Mouse (Mus musculus): ENCODE results near the gene Zfp654. TPM values are rescaled to one million over a fixed set of nuclear protein-coding genes. Genes with fewer than 3 reads are reported as not detected.
A peak's percentile ranks its signal among the peaks of the same experiment; 100 is the strongest.

Zfp654 gene
- polyA plus RNA-seq, 1 experiment from 2014 or later, result 8.9 TPM

DNA sequence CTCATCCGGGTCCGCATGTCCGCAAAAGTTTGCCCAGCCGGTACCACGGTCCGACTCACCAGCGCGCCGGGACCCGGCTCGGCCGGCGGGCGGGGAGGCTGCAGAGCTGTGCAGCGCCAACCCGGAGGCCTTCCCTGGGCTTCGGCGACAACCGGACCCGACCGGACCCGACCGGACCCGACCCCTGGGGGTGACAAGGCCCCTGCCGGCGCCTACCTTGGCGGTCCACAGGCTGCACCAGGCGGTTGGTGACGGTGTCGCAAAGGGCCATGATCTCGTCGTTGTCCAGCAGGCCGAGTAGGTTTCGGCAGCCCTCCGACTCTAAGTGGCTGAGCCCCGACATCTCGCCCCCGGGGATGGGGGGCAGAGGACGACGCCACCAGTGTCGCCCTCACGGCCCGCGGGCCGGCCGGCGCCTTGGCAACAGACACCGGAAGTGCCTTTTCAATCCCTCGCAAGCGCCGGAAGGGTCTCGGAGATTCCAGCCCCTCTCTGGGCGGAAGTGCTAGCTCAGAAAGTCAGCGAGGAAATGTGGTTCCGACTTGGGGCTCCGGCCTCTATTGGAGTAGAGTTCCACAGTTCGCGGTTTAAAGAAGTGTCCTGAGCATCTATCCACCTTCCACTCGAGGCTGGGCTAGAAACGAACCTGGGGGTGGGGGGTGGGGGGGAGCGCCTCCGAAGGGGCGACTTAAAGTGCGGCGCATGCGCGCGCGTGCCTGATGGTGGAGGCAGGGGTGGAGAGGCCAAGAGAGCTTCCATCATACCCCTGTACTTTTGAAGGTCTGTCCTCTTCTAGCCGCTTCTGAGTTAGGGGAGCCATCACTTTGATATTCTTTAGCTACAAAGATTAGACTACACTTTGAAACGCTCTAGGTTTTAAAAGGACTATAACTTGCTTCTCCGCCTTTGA is 80.7 kb downstream of the Zfp654 start, which contains the start of gene 4930453N24Rik:
Gene 4930453N24Rik, minus strand, starts transcription at position 641 of the 910 bp plus-strand sequence.
- H3K9ac ChIP-seq (ENCODE audit: low read length), result peak within 1 kb of the TSS; percentile 82
- H3K9me3 ChIP-seq (ENCODE audit: control insufficient read depth, low read length), result no peaks in the 10 kb centered on the region
- peak within 1 kb of the TSS; percentile 74 for H3K27ac ChIP-seq (ENCODE audit: low read depth, low read length)
- 2% methylated on average over 72 of the region's 72 CpGs for WGBS
- DNase-seq (ENCODE audit: low spot score), result peak; percentile 91
- peak; percentile 95 for ATAC-seq (replicated peaks; ENCODE audit: low FRiP score)
- no peaks in the 10 kb centered on the region for H3K27me3 ChIP-seq (ENCODE audit: control insufficient read depth, insufficient read depth, low read length)
- peaks cover 2% of the 10 kb centered on the region; the same call in 1 of the 2 replicates for H3K36me3 ChIP-seq (ENCODE audit: control insufficient read depth, insufficient read depth, low read length)
- H3K4me2 ChIP-seq (ENCODE audit: low read depth, low read length, severe bottlenecking), result peak within 1 kb of the TSS; percentile 46
- H3K4me1 ChIP-seq (replicated peaks; ENCODE audit: control insufficient read depth, insufficient read depth, low read length), result 0 out of 2 replicates have a peak, but pooled peaks cover 2% of the 10 kb centered on the region
- H3K4me3 ChIP-seq (ENCODE audit: low read depth, low read length), result peak within 1 kb of the TSS; percentile 81

DNA sequence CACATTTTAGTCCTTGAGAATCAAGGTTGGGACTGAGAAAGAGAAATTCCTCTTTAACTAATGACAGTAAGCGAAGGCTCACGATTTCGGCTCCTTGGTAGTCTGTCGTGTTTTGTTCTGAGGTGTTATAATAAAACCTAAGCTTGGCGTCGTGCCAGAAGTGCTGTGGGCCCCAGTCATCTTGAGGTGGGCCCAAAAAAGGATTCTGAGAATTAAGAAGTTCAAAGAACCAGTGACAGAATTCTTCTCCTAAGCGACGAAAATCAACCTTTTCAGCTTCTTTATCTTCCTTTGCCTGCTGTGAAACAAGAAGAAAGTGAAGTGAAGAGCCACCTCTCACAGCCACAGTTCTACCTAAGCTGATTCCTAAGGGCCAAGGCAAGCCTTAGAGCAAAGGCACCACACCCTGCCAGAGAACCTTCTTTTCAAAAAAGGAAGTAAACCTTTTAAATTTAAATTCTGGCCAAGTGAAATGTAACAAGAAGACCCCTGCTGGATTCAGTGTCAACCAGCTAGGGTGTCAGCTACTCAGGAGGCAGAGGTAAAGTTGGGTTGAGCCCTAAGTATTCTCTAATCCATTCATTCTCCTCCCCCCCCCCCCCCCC is 84.7 kb downstream of the Zfp654 start:
- H3K4me3 ChIP-seq (ENCODE audit: low read depth, low read length), result no peak overlapping the region
- H3K4me1 ChIP-seq (replicated peaks; ENCODE audit: control insufficient read depth, insufficient read depth, low read length), result 0 out of 2 replicates have a peak, but pooled peaks cover 2% of the 10 kb centered on the region
- DNase-seq (ENCODE audit: low spot score) (no peak), ATAC-seq (replicated peaks; ENCODE audit: low FRiP score) (no peak)
- no peak overlapping the region for H3K27ac ChIP-seq (ENCODE audit: low read depth, low read length)
- H3K27me3 ChIP-seq (ENCODE audit: control insufficient read depth, insufficient read depth, low read length), result no peaks in the 10 kb centered on the region
- peaks cover 7% of the 10 kb centered on the region; the same call in 1 of the 2 replicates for H3K9me3 ChIP-seq (ENCODE audit: control insufficient read depth, low read length)
- H3K36me3 ChIP-seq (ENCODE audit: control insufficient read depth, insufficient read depth, low read length), result peaks cover 16% of the 10 kb centered on the region
- H3K9ac ChIP-seq (ENCODE audit: low read length), result no peak overlapping the region
- WGBS, result 94% methylated on average over 8 of the region's 8 CpGs
- no peak overlapping the region for H3K4me2 ChIP-seq (ENCODE audit: low read depth, low read length, severe bottlenecking)

DNA sequence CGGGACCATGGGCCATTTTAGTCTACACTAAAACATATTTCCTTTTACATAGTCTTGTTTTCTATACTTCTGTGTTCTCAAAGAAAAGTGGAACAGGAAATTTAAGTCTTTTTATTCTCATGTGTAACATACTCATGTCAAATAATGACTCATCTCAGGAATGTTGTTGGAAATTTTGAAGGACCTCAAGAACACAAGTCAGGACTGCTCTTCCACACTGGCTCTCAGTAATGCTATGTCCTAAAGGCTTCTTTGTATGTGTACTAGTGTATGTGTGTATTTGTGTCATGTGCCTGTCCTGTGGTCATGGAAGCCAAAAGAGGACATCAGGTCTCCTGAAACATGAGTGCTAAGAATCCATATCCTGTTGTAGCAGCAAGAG is 92.2 kb downstream of the Zfp654 start:
- Histone ChIP-seq H3K4me3 (ENCODE audit: low read depth, low read length) (no peak overlapping the region), H3K27me3 (ENCODE audit: control insufficient read depth, insufficient read depth, low read length) (no peaks in the 10 kb centered on the region), H3K9me3 (ENCODE audit: control insufficient read depth, low read length) (peaks cover 7% of the 10 kb centered on the region; the same call in 1 of the 2 replicates), H3K4me1 (replicated peaks; ENCODE audit: control insufficient read depth, insufficient read depth, low read length) (no peaks in the 10 kb centered on the region), H3K9ac (ENCODE audit: low read length) (no peak overlapping the region), H3K36me3 (ENCODE audit: control insufficient read depth, insufficient read depth, low read length) (peaks cover 11% of the 10 kb centered on the region), H3K27ac (ENCODE audit: low read depth, low read length) (no peak overlapping the region), H3K4me2 (ENCODE audit: low read depth, low read length, severe bottlenecking) (no peak overlapping the region)
- WGBS, result 98% methylated on average over 1 of the region's 1 CpGs
- DNase-seq (ENCODE audit: low spot score) (no peak), ATAC-seq (replicated peaks; ENCODE audit: low FRiP score) (no peak)

DNA sequence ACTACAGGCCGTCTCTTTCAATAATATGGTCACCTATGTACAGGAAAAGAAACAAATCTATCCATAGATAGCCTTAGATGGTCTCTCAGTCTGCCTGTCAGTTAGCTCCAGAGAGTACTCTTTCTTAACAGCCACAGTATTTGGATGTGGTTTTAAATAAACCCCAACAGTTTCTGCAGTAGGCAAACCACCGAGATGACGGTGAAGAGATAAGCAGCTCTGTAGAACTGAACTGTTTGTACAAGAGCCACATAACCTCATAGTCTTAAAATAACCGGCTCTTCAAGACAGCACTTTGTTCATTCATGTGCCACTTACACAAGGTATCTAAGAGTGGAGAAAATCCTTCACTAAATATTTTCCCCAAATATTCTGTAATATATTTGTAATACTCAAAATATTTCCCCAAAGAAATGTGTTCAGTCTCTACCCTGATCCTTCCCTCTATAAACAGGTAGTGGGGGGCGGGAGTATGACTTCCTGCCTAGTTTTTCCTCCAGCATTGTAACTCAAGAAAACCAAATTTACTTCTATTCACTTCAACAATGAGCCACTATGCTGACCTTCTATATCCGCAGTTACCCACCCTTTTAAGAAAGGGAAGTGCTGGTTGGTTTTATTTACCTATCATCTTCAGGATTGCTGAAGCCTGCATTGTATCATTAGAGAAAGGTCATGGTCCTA is 92.7 kb downstream of the Zfp654 start:
- ATAC-seq (replicated peaks; ENCODE audit: low FRiP score), result no peak
- H3K4me2 ChIP-seq (ENCODE audit: low read depth, low read length, severe bottlenecking), result no peak overlapping the region
- H3K4me3 ChIP-seq (ENCODE audit: low read depth, low read length), result no peak overlapping the region
- no peaks in the 10 kb centered on the region for H3K4me1 ChIP-seq (replicated peaks; ENCODE audit: control insufficient read depth, insufficient read depth, low read length)
- peaks cover 7% of the 10 kb centered on the region; the same call in 1 of the 2 replicates for H3K9me3 ChIP-seq (ENCODE audit: control insufficient read depth, low read length)
- no peak overlapping the region for H3K9ac ChIP-seq (ENCODE audit: low read length)
- no peak overlapping the region for H3K27ac ChIP-seq (ENCODE audit: low read depth, low read length)
- 86% methylated on average over 6 of the region's 6 CpGs for WGBS
- DNase-seq (ENCODE audit: low spot score), result no peak
- no peaks in the 10 kb centered on the region for H3K27me3 ChIP-seq (ENCODE audit: control insufficient read depth, insufficient read depth, low read length)
- H3K36me3 ChIP-seq (ENCODE audit: control insufficient read depth, insufficient read depth, low read length), result peaks cover 10% of the 10 kb centered on the region

GRCm38 (mm10) chr16:64757666-64758400 is 93.6 kb downstream of the Zfp654 start:
- H3K9ac ChIP-seq (ENCODE audit: low read length), result no peak overlapping the region
- no peak for DNase-seq (ENCODE audit: low spot score)
- H3K9me3 ChIP-seq (ENCODE audit: control insufficient read depth, low read length), result peaks cover under 1% of the 10 kb centered on the region; the same call in 1 of the 2 replicates
- H3K27me3 ChIP-seq (ENCODE audit: control insufficient read depth, insufficient read depth, low read length), result no peaks in the 10 kb centered on the region
- 87% methylated on average over 7 of the region's 7 CpGs for WGBS
- no peak overlapping the region for H3K4me2 ChIP-seq (ENCODE audit: low read depth, low read length, severe bottlenecking)
- no peak for ATAC-seq (replicated peaks; ENCODE audit: low FRiP score)
- no peaks in the 10 kb centered on the region for H3K4me1 ChIP-seq (replicated peaks; ENCODE audit: control insufficient read depth, insufficient read depth, low read length)
- no peak overlapping the region for H3K27ac ChIP-seq (ENCODE audit: low read depth, low read length)
- H3K36me3 ChIP-seq (ENCODE audit: control insufficient read depth, insufficient read depth, low read length), result peaks cover 1% of the 10 kb centered on the region
- no peak overlapping the region for H3K4me3 ChIP-seq (ENCODE audit: low read depth, low read length)

DNA sequence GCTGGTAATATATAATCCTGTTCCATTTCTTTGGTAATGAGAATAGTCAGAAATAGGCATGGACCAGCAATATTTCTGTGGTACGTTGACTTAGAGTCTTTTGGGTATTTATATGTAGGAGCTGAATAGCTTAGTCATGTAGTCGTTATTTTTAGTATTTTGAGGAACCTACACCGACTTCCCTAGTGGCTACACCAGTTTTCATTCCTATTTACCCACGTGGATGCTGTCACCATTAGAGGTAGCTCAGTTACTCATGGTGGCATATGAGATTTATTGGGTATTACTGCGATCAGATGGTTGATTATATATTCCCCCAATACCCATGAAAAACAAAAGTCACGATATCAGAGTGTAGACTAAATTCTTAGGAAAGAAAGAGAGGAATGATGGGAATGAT is 95.1 kb downstream of the Zfp654 start:
- Histone ChIP-seq H3K4me3 (ENCODE audit: low read depth, low read length) (no peak overlapping the region), H3K36me3 (ENCODE audit: control insufficient read depth, insufficient read depth, low read length) (no peaks in the 10 kb centered on the region), H3K9me3 (ENCODE audit: control insufficient read depth, low read length) (no peaks in the 10 kb centered on the region), H3K9ac (ENCODE audit: low read length) (no peak overlapping the region), H3K4me2 (ENCODE audit: low read depth, low read length, severe bottlenecking) (no peak overlapping the region), H3K27ac (ENCODE audit: low read depth, low read length) (no peak overlapping the region), H3K4me1 (replicated peaks; ENCODE audit: control insufficient read depth, insufficient read depth, low read length) (no peaks in the 10 kb centered on the region), H3K27me3 (ENCODE audit: control insufficient read depth, insufficient read depth, low read length) (no peaks in the 10 kb centered on the region)
- no peak for DNase-seq (ENCODE audit: low spot score)
- no peak for ATAC-seq (replicated peaks; ENCODE audit: low FRiP score)
- 86% methylated on average over 6 of the region's 6 CpGs for WGBS

DNA sequence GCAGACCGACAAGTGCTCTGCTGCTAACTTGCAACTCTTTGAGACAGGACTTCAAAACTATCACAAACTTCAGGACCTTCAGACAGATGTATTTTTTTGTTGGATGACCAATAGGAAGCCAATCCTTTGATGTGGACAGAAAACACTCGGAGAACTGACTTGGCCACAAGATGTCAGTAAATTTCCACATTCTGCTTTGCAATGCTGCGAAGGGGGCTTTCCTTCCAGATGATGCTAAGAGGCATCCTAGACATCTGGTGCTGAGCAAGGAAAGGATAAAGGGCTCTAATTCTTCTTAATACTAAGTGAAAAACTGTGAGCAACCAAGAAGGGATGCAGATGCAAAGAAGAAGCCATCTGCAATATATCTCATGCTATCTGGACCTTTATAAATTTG is 96.7 kb downstream of the Zfp654 start:
- Histone ChIP-seq H3K9ac (ENCODE audit: low read length) (no peak overlapping the region), H3K36me3 (ENCODE audit: control insufficient read depth, insufficient read depth, low read length) (no peaks in the 10 kb centered on the region), H3K4me1 (replicated peaks; ENCODE audit: control insufficient read depth, insufficient read depth, low read length) (no peaks in the 10 kb centered on the region), H3K4me3 (ENCODE audit: low read depth, low read length) (no peak overlapping the region), H3K27me3 (ENCODE audit: control insufficient read depth, insufficient read depth, low read length) (no peaks in the 10 kb centered on the region), H3K27ac (ENCODE audit: low read depth, low read length) (no peak overlapping the region), H3K4me2 (ENCODE audit: low read depth, low read length, severe bottlenecking) (no peak overlapping the region), H3K9me3 (ENCODE audit: control insufficient read depth, low read length) (no peaks in the 10 kb centered on the region)
- ATAC-seq (replicated peaks; ENCODE audit: low FRiP score) (0 out of 2 replicates have a peak, but pooled peaks have one; percentile 37), DNase-seq (ENCODE audit: low spot score) (no peak)
- WGBS, result 58% methylated on average over 3 of the region's 3 CpGs

Data from forebrain, embryonic 11.5 days (tissue).